Mouse (Mus musculus): ENCODE data around the gene Fignl1. TPM values are rescaled to one million over a fixed set of nuclear protein-coding genes. Genes with fewer than 3 reads are reported as not detected.

Fignl1 gene
- total and polyA plus RNA-seq, 3 experiments: 34.2 to 59.9 (median 51.2) TPM

DNA sequence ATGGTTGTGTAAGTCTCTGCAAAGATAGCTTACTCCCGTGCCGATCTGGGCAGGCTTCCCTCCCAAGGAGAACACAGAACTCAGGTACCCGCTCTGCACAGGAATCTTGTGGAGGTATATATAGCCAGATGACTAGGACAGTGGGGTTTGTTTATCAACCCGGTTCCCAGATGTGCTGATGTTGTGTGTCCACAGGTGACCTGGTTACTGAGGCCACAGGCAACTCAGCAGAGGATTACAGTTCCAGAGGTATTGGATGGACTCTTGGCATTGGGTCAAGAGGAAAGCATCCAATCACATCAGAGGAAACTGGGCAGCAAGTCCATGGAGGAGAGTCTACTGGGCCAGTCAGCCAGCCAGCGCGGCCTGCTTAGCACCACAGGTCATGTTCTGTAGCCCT, 10.0 kb upstream of the Fignl1 start:
- H3K9me3 ChIP-seq (replicated peaks; ENCODE audit: insufficient read depth, low read length): no peaks in the 10 kb centered on the region
- peaks cover 4 to 9% of the 10 kb centered on the region in 2 experiments; a peak in 3 of 4 replicates for H3K27me3 ChIP-seq (ENCODE audit: control insufficient read depth in 1 of 2, insufficient read depth in 2 of 2, low read length in 2 of 2)
- H3K4me1 ChIP-seq (ENCODE audit: control insufficient read depth in 1 of 2, insufficient read depth in 2 of 2, low read length in 2 of 2): peaks cover 8 to 18% of the 10 kb centered on the region in 2 experiments

DNA sequence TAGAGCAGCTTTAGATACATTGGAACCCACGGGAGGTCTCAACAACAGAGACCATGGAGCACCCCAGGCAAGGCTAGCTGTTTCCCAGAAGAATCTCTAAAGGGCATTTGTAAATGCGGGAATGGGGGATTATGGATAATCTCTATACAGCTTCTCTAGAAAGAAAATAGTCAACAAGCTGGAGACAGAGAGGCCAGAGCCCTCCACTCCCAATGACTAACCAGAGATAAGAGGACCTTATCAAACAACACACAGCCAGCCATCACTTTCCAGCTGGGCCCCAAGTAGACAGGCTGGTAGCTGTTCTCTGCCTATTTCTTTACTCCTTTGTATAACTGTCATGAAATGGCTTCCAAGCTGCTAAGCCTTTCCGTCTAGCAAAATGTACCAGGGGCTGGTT, 7.0 kb upstream of the Fignl1 start:
- H3K36me3 ChIP-seq (ENCODE audit: control insufficient read depth in 1 of 2, insufficient read depth in 2 of 2, low read length in 2 of 2): peaks cover 0 to 20% of the 10 kb centered on the region in 2 experiments; a peak in 2 of 4 replicates
- H3K27ac ChIP-seq (ENCODE audit: control insufficient read depth, low read depth, low read length): peak overlapping the region; percentile 53
- peak; percentile 74 for DNase-seq (ENCODE audit: low read depth, low spot score)
- peaks cover 8 to 13% of the 10 kb centered on the region in 2 experiments for H3K4me1 ChIP-seq (ENCODE audit: control insufficient read depth in 1 of 2, insufficient read depth in 2 of 2, low read length in 2 of 2)
- peak overlapping the region; percentile 15; the same call in 1 of the 2 replicates for H3K9ac ChIP-seq (ENCODE audit: control insufficient read depth, low read depth, low read length, poor library complexity, severe bottlenecking)
- H3K27me3 ChIP-seq (ENCODE audit: control insufficient read depth in 1 of 2, insufficient read depth in 2 of 2, low read length in 2 of 2): no peaks in the 10 kb centered on the region
- TF ChIP-seq RCOR1 (IDR thresholded peaks at IDR 0.05; ENCODE audit: low read depth, low read length) (peak; percentile 44), ETS1 (IDR thresholded peaks at IDR 0.05; ENCODE audit: low read depth, low read length) (peak; percentile 90), TCF12 (IDR thresholded peaks at IDR 0.05; ENCODE audit: low read depth, low read length) (peak; percentile 88), SIN3A (IDR thresholded peaks at IDR 0.05; ENCODE audit: low read length) (peak; percentile 55; the same call in 1 of the 2 replicates), GATA1 (IDR thresholded peaks at IDR 0.05; ENCODE audit: low read depth, low read length) (peak; percentile 94), EP300 (IDR thresholded peaks at IDR 0.05; ENCODE audit: low read depth in 1 of 2, low read length in 2 of 2) (peak; percentile 75 to 87), ELF1 (IDR thresholded peaks at IDR 0.05; ENCODE audit: low read depth, low read length) (no peak), MEF2A (IDR thresholded peaks at IDR 0.05; ENCODE audit: extremely low read depth, insufficient replicate concordance, low read depth, low read length, poor library complexity, severe bottlenecking) (no peak), TAL1 (IDR thresholded peaks at IDR 0.05; ENCODE audit: low read length) (peak; percentile 65), CHD1 (IDR thresholded peaks at IDR 0.05; ENCODE audit: low read depth, low read length) (no peak), MXI1 (IDR thresholded peaks at IDR 0.05; ENCODE audit: low read depth, low read length) (no peak), GABPA (IDR thresholded peaks at IDR 0.05; ENCODE audit: low read depth, low read length) (no peak), ZC3H11A (IDR thresholded peaks at IDR 0.05; ENCODE audit: low read depth, low read length) (no peak), POLR2A (IDR thresholded peaks at IDR 0.05; ENCODE audit: control insufficient read depth in 1 of 2, insufficient read depth in 1 of 2, low read depth in 1 of 2, low read length in 2 of 2, poor library complexity in 1 of 2) (no peak)
- H3K9me3 ChIP-seq (replicated peaks; ENCODE audit: insufficient read depth, low read length): no peaks in the 10 kb centered on the region
- H3K79me2 ChIP-seq (ENCODE audit: control insufficient read depth, insufficient read depth, low read length, poor library complexity): no peaks in the 10 kb centered on the region
- H3K4me3 ChIP-seq (ENCODE audit: control insufficient read depth in 1 of 2, insufficient read depth in 1 of 2, low read depth in 2 of 2, low read length in 2 of 2): no peak overlapping the region

More for the DNA sequence above, 10.0 kb upstream of the Fignl1 start:
- TF ChIP-seq MYB (IDR thresholded peaks at IDR 0.05; ENCODE audit: low read depth, low read length): no peak
- TF ChIP-seq ZKSCAN1 (IDR thresholded peaks at IDR 0.05; ENCODE audit: low read depth, low read length): no peak
- TF ChIP-seq UBTF (IDR thresholded peaks at IDR 0.05; ENCODE audit: borderline replicate concordance, insufficient read depth, low read depth, low read length): no peak
- TF ChIP-seq USF1 (IDR thresholded peaks at IDR 0.05; ENCODE audit: low read depth, low read length): no peak
- TF ChIP-seq CHD1 (IDR thresholded peaks at IDR 0.05; ENCODE audit: low read depth, low read length): no peak
- no peak for TF ChIP-seq RCOR1 (IDR thresholded peaks at IDR 0.05; ENCODE audit: low read depth, low read length)
- no peak for TF ChIP-seq NRF1 (IDR thresholded peaks at IDR 0.05; ENCODE audit: insufficient read depth, low read depth, low read length, poor library complexity, severe bottlenecking)
- Histone ChIP-seq H3K36me3 (ENCODE audit: control insufficient read depth in 1 of 2, insufficient read depth in 2 of 2, low read length in 2 of 2) (peaks cover 0 to 20% of the 10 kb centered on the region in 2 experiments; a peak in 2 of 4 replicates), H3K4me3 (ENCODE audit: control insufficient read depth in 1 of 2, insufficient read depth in 1 of 2, low read depth in 2 of 2, low read length in 2 of 2) (no peak overlapping the region), H3K79me2 (ENCODE audit: control insufficient read depth, insufficient read depth, low read length, poor library complexity) (no peaks in the 10 kb centered on the region), H3K9ac (ENCODE audit: control insufficient read depth, low read depth, low read length, poor library complexity, severe bottlenecking) (no peak overlapping the region), H3K27ac (ENCODE audit: control insufficient read depth, low read depth, low read length) (no peak overlapping the region)
- DNase-seq (ENCODE audit: low read depth, low spot score): no peak
